Mouse (Mus musculus) gastrocnemius, postnatal 10 days (tissue): ENCODE results near the gene Mta2. TPM values are rescaled to one million over a fixed set of nuclear protein-coding genes. Genes with fewer than 3 reads are reported as not detected.
"Not testable (repeated sequence)": the region's sequence is repeated elsewhere in the genome, so short reads cannot be mapped to it uniquely, and the experiment has no call there.

ENCODE experiments used
- DNase-seq: peaks from one replicate; pipeline ENCODE4 v3.0.0; 2021; ENCODE audit warnings: mixed read lengths
- long read RNA-seq, 2 experiments: library from polyadenylated mRNA; stranded (forward); transcript quantifications; one replicate each; pipeline ENCODE4 v2.0.0; 2021
- total RNA-seq, 2 experiments: library from RNA; stranded (reverse); gene quantifications; 2 replicates each; pipeline ENCODE4 v1.2.3; 2021

Mta2 gene
- 10 to 100 TPM; 37.7 to 49.7 TPM for total RNA-seq
- long read RNA-seq, experiment 1, transcript Mta2-201 (18 exons, 3,135 nt) = major isoform, 62 of 72 reads
- long read RNA-seq, experiment 1, partial matches to known transcripts = 2 of 72 reads
- long read RNA-seq, experiment 1, other reads (novel, unspliced or antisense) = 8 of 72 reads
- long read RNA-seq, experiment 2, transcript Mta2-201 (18 exons, 3,135 nt) = major isoform, 36 of 48 reads
- long read RNA-seq, experiment 2, partial matches to known transcripts = 2 of 48 reads
- long read RNA-seq, experiment 2, other reads (novel, unspliced or antisense) = 10 of 48 reads

DNA sequence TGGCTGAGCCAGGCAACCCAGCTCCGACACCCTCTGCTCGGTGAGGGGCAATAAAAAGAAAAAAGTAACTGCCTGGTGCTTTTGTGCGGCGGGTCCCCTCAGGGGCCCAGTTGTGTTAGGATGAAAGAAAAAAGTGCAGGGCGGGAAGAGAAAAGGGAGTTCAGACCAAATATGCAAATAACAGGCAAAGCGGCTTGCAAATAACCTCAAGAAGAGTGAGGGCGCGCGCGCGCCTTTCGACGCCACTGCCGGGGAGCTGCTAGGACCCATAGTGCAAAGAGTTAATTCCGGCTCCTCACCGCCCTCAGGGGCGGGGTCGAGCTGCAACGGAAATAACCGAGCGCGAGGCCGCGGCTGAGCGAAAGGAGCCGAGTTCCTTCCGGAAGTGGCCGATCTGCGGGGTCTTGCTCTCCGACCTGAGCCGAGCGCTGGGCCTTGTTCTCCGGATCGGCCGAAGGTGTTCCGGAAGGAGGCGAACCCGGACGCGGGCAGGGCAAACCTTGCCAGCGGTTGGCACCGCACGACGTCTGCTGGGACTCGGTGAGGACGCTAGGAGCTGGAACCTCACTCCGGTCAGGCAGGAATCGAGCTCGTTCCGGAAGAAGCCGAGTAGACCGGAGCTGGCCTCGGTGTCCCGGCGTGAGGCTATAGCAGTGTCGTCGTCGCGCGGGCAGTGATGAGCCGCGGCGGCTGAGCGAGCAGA, at the start of gene Mta2:
Gene Mta2 (plus strand): TSS at position 361 of the 703 bp plus-strand sequence.
- peak; percentile 97 for DNase-seq

DNA sequence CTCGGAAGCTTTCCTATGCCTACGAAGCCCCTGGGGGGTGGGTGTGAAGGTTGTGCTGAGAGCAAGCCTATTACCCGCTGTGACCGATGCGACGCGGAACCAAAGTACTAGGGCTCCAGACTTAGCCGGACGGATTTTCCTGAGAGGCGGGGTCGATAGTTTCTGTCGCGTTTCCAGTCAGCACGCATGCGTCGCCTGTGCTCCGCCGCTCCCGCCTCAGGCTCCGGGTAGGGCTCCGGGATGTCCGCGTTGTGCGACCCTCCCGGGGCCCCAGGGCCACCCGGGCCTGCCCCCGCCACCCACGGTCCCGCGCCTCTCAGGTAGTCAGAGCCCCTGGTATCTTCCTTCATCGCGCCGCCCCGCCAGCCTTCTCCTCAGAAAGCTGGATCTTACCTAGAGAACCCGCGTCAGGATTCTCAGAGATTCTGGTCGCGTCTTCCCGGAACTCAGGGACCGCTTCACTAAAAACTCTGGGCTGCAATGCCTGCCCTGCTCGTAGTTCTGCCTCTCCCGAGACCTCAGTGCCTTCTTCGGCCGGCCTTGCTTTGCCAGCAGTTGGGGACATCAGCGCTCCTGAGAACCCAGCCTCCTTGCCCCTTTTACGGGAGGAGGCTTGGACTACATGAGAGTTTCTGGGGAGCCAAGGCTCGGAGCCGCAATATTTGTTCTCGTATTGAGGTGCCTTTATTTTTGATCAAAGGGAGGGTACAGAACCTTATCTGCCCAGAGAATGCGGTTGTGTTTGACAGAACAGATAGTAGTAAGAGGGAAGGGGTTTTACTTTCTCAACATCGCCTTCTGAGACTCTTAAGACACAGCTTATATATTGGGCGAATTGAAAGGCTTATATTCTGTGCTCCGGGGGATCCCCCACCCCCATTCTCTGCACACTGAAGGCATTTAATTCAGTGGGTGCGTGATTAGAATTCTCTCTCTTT, 48.6 kb upstream of the Mta2 start, which contains the start of gene Ints5:
Gene Ints5 (plus strand): TSS at position 177 of the 938 bp plus-strand sequence.
- DNase-seq = peak; percentile 80

DNA sequence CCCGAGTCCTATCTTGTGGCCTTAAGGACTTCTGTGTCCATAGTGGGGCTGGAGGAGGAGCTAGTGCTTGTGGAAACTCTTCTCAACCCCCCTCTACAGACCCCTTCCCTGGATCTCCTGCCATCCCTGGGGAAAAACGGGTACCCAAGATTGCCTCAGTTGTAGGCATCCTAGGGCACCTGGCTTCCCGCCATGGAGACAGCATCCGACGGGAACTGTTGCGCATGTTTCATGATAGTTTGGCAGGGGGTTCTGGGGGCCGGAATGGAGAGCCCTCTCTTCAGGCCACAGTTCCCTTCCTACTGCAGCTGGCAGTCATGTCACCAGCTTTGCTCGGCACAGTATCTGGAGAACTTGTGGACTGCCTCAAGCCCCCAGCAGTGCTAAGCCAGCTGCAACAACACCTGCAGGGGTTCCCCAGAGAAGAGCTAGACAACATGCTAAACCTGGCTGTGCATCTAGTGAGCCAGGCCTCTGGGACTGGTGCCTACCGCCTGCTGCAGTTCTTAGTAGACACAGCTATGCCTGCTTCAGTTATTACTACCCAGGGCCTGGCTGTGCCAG, 46.2 kb upstream of the Mta2 start:
- no peak for DNase-seq

DNA sequence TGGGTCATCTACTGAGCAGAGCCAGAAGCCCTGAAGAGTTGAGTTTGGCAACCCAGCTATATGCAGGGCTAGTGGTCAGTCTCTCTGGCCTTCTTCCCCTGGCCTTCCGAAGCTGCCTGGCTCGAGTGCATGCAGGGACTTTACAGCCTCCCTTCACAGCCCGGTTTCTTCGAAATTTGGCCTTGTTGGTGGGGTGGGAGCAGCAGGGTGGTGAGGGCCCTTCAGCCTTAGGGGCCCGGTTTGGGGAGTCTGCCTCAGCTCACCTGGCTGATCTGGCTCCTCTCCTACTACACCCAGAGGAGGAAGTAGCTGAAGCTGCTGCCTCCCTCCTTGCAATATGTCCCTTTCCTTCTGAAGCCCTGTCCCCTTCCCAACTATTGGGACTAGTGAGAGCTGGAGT, 45.4 kb upstream of the Mta2 start:
- not testable (repeated sequence) for DNase-seq

DNA sequence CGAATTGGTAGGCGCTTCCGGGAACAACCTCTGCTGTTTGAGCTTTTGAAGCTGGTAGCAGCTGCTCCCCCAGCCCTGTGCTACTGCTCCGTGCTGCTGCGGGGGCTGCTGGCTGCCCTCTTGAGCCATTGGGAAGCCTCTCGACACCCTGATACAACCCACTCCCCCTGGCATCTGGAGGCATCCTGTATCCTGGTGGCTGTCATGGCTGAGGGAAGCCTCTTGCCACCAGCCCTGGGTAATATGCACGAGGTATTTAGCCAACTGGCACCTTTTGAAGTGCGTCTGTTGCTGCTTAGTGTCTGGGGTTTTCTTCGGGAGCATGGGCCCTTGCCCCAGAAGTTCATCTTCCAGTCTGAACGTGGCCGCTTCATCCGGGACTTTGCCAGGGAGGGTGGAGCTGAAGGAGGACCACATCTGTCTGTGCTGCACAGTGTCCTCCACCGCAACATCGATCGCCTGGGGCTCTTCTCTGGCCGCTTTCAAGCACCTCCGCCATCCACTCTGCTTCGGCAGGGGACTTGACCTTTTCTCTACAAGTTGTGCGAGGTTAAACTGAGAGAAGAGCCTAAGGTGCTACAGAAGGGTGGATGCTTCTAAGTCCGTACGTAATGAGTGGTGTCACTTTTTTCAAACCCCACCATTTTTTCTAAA, 44.3 kb upstream of the Mta2 start:
- DNase-seq = peak; percentile 58

DNA sequence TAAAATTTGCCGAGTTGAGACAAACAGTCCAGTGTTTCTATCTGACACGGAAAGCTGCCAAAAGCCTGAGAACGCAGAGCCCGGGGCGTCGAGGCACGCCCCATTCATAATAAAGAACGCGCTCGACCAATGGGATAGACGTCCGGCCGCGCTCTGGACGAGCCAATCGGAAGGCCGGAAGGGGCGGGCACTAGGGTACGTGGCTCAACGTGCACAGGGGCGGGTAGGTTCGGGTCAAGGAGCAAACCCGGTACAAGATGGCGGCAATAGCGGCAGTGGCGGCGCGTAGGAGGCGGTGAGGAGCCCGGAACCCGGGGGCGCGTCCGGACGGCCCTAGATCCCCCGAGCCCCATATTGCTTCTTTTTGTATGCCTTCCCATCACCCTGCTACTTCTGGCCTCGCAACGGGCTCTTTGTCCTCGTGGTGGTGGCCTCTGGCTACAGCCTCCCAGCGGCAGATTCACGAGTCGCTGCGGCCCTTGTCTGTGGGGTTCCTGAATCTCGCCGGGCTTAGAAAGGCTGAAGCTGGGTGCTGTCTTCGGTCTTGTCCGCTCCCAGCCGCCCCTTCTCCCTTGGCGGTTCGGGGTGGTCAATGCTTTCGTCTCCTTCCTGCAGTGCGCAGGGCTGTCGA, 43.7 kb upstream of the Mta2 start, which contains the start of gene Ganab:
Gene Ganab (plus strand): TSS at position 207 of the 631 bp plus-strand sequence.
- DNase-seq = peak; percentile 91

DNA sequence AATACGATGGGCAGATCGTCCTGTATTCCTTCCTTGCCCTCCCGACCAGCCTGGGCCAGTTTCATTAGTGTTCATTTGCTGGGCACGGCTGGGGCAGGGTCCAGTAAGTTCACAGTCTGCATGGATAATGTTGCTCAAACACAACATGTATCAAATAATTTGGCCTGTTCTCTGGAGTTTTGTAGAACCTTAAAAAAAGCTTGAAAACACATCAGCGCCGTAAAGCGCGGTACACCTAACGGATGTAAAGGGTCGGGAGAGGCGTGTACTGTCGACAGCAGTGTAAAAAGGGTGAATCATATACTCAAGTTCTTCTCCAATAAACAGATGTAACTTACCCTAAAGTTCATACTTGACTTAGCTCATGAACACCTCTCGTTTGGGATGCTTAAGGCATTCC, 43.1 kb upstream of the Mta2 start:
- no peak for DNase-seq

DNA sequence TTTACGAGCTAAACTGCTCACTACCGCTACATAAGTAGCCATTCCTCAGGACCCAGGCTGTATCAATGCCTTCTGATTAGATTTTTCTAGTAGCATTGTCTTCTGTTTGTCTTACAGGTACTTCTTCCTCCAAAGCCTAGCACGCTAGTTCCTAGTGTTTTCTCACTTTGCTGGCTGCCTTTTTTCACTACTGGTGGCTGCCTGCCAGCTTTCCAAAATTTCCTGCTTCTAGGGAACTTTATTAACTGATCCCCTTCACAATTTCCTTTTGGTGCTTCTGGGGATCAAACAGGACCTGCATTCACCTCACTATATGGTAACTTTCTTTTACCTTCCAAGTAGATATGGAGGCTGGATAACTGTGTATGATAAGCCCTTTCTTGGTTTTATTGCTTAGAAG, 42.6 kb upstream of the Mta2 start:
- DNase-seq = no peak

DNA sequence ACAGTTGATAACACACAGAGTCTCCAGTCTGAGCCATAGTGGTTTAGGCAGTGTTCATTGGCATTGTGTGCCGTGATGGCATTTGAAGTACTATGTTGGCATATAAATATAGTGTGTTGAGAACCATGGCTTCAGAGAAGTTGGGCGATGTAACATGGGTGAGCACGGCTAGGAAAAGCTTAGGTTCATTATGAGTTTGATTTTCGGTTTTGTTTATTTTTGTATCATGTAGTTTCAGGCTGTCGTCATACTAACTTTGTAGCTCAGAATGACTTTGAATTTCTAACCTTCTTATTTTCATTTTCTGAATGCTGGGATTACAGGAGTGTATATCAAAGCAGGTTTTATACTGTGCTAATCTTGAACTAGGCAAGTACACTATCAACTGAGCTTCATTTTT, 38.3 kb upstream of the Mta2 start:
- no peak for DNase-seq

DNA sequence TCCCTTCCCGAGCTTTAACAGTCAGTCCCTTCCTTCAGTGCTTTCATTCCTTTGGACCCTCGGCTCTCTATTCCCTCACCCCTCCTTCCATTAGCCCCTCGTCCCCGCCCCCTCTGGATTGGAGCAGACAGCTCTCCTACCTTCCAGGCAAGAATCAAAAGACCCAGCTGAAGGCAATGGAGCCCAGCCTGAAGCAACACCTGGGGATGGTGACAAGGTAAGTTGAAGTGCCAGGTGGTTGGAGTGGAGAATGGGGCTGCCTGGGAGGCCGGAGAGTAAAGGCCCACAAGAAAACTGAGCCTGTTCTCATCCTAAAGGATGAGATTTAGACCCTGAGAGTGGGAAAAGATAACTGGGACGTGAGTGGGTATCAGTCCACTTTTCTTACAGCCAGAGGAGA, 33.1 kb upstream of the Mta2 start:
- no peak for DNase-seq

DNA sequence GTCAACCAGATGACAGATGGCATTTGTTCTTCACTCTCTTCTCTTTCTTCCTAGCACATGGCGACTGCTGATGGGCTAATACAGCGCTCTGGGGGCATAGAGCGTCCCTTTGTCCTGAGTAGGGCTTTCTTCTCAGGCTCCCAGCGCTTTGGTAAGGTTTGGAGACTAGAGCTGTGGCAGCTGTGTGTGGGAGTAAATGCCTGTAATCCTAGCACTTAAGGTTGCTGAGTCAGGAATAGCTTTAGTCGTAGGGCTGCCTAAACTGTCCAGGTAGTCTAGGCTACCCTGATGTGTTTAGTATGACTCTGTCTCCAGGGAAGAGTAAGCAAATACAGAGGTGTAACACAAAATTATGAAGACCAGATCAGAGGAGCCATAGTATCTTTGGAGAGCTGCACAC, 29.9 kb upstream of the Mta2 start:
- DNase-seq = no peak

DNA sequence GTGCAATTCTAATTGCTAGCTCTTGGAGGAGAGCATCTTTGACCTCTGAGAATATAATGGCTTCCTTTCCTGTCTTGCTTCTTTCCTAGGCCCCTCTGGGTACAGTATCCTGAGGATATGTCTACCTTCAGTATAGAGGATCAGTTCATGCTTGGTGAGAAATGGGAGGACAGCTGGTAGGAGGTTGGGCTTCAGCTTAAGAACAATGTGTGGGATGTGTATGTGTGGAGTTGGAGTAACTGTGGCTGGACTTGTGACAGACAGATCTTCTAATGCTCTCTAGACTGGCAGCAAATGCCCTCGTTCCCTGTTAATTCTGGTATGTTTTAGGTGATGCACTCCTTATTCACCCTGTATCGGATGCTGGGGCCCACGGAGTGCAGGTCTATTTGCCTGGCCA, 27.5 kb upstream of the Mta2 start:
- no peak for DNase-seq

DNA sequence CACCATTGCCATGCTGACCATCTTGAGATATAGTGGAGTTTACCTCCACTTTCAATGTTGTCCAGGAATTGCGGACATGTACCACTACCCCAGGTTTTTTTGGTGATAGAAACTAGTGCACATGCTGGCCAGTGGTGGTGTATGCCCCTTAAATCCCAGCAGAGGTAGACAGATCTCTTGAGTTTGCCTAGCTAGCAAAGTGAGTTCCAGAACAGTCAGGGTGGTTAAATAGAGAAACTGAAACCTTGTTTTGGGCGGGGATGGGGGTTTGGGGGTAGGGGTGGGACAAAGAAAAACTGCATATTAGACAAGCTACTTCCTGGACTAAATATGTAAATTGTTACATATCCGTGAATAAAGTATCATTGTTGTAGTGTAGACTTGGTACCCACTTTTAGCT, 22.7 kb upstream of the Mta2 start:
- no peak for DNase-seq

DNA sequence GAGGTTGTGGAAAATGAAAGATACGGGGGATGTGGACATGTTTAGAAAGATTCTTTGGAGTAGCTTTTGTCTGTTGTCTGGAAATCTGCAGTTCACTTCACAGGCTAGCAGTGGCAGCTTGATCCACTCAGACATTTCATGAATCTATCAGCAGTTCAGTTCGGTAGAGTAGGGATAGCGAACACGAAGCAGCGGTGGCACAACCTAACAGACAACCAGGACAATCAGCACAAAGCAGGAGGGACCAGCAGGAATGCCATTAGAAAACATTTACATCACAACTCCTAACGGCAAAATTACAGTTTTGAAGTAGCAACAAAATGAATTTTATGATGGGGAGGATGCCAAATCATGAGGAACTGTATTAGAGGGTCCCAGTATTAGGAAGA, 22.0 kb upstream of the Mta2 start:
- no peak for DNase-seq

DNA sequence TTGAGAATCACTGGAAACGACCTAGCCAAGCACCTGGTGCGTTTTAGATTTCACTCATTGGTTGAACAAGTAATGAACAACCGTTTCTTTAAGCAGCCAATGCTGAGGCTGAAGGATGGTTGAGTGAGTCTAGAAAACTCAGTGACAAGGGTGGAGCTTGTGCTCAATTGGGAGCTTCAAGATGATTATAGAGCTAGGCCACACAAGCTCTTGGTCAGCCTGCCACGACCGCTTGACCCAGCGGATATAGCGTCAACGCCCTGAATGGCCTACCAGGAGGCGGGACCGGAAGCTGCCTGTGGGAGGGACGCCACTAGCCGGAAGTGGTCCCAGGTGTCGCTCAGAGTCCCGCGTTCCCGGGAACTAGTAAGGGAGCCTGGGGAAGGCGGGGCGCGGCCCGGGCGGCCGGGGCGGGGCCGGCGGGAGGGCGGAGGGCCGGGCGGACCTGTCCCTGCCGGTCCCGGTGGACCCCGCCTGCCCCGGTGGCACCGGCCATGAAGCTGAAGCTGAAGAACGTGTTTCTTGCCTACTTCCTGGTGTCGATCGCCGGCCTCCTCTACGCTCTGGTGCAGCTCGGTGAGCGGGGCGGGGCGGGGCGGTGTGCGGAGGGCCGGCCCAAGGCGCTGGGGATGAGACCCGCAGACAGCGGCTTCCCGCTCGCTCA, 21.5 kb upstream of the Mta2 start, which contains the start of gene B3gat3:
Gene B3gat3 (plus strand): TSS at position 302 of the 664 bp plus-strand sequence.
- DNase-seq = peak; percentile 94

DNA sequence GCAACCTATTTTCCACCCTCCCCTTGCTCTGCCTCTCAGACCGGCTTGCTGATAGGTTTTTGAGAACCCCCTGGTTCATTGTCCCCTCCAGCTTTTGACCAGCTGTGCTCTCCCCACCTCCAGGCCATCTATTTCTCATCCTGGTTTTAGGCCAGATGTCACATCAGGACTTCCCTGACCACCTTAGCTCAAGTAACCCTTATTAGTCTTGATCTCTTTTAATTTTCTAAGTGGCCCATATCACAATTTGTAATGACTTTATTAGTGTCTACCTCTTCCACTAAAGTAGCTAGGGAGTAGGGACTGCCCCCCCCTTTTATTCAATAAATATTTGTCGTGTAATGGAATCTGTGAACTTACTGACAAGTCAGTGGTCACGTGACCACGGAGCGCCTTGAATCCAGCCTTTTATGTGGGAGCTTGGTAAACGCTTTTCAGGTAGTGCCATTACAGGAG, 20.8 kb upstream of the Mta2 start:
- no peak for DNase-seq

DNA sequence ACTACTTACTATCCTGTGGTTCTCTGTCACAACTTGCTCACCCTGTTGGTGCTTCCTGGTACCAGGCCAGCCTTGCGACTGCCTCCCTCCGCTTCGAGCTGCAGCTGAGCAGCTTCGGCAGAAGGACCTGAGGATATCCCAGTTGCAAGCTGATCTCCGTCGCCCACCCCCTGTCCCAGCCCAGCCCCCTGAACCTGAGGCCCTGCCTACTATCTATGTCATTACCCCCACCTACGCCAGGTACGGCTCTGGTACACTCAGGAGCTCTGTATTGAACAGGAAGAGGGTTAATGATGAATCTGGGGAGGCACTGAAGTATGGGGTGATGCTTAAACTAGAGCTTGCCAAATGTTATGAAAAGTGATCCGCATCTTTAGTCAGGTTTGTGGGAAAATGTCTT, 19.9 kb upstream of the Mta2 start:
- DNase-seq = no peak

DNA sequence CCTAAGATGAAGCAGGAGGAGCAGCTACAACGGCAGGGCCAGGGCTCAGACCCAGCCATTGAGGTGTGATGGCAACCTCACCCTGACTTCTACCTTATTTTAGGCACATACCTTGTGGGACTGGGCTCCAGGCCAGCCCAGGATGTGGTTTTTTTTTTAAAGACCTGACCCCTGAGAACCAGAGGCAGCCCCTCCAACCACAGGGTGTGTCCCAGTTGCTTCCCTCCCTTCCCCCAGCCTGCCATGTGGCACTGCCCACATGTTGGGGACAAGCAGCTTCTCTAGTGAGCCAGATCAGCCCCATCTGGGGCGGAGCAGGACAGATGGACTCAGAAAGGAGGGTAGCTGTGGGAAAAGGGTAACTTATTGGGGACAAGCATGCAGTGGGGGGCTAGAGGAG, 14.9 kb upstream of the Mta2 start:
- DNase-seq = no peak

DNA sequence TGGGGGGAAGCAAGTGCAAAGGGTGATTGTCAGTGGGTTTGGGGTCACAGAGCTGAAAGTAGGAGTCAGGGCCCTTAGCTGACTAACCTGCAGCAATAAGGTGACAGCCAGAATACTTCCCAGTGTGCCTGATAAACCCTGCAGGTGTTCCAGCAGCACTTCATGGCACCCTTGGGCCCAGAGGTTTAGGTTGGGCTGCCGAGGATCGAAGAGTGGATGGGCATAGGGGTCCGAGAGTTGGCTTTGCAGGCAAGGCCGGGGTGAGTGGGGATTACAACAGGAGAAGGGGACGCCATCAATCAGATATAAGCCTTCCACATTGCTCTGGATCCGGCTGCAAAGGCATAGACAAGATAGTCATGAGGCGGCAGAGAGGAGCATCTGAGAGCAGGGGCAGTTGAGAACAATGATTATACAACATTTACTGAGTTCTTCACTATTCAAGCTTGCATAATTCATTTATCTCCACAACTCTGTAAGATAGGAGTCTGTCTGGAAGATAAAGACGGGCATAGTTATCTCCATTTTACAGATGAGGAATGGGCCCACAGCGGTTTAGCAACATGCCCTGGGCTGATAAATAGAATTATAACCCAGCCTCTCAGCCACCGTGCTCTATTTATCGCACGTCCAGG, 13.7 kb upstream of the Mta2 start:
- DNase-seq = no peak

DNA sequence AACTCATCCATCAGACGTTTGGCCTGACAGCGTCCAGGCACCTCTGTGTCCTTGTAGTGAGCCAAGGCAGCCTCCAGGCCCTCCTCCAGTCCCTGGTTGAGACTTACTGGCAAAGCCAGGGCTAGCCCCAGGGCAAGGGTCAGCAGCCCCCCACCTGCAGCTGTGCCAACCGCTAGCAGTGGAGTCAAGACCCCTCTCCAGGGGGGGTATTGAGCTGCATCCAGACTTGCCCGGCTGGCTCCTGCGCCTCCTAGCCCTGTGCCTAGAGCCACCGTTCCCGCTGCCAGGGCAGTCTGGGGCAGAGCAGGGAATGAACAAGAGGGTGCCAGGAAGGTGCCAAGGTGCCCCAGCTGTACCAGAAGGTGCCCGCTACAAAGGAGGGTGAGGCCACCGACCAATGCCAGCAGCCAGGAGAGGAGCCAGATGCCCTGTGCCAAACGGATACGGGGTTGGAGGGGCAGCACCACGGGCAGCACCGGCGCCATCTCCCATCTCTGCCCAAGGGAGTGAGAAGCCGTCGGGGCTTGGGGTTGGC, 12.9 kb upstream of the Mta2 start:
- no peak for DNase-seq
